Mouse (Mus musculus) thymus, adult 2 months (tissue): Measurements from ENCODE around the gene Actg2.

Experiments
- CTCF ChIP-seq: fragments of 200-500 bp; IDR thresholded peaks from 2 replicates; pipeline ENCODE4 v1.5.1; 2012; ENCODE audit warnings: mild to moderate bottlenecking, control low read depth, low read length, moderate library complexity, borderline replicate concordance; ENCODE audit not compliant: control insufficient read depth, poor library complexity, insufficient read depth; ENCODE audit errors: extremely low read depth
- POLR2A ChIP-seq: fragments of 200-500 bp; IDR thresholded peaks from 2 replicates; pipeline ENCODE4 v1.6.1; 2012; ENCODE audit warnings: mild to moderate bottlenecking, low read length, control low read depth, moderate library complexity; ENCODE audit not compliant: control insufficient read depth, poor library complexity, insufficient read depth; ENCODE audit errors: extremely low read depth

DNA sequence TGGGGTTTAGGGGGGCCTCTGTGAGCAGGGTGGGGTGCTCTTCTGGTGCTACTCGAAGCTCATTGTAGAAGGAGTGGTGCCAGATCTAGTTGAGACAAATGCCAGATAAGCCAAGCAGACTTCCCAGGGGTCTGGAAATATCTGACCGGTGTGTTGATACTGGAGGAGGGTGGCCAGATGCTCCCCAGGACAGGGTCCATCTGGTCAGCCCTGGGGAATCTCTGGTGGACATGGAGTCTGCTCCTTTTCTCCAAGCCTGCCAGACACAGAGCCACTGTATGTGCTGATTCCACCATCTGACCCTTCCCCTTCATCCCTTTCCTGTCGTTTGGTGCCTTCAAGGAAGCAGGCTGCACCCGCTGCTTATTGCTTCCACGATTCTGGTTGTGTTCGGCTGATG lies 12.9 kb downstream of the Actg2 start:
- TF ChIP-seq CTCF (no peak), POLR2A (no peak)
